Mouse (Mus musculus): ENCODE results near the gene Ppfibp1.

Gene Ppfibp1

DNA sequence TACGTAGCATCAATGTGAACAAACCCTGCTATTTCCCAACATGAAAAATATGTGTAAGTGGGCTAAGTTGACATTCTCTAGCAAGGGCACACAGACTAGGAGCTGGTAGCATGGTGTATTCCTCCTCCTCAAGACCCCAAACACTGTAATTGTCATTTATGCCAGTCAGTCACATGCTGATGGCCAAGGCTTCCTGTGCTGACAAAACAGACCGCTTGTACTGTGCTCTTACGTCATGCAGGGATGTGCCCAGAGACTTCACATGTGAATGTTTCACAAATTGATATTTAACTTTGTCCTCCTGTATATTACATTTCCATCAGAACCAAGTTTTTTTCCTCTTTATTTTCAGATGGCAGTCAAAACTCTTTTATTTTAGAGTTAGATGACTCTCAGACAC lies 29.1 kb downstream of the Ppfibp1 start:
- DNase-seq = no peak

DNA sequence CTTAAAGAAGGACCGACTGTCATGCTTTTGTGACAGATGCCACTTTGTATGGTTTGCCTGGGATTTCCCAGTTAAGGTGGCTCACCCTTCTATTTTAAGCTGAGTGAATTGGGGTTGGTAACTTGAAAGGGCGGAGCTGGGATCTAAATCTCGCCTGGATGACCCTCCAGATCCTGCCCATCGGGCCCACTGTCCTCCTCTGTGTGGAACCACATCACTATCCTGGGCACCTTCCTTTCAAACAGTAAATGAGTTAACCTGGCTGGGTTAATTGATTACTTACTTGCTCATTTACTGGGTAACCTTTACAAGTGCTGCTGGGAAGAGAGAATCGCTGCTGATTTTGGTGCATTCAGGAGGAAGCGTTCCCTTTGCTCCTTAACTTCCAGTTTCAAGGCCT lies 30.1 kb downstream of the Ppfibp1 start:
- no peak for DNase-seq

DNA sequence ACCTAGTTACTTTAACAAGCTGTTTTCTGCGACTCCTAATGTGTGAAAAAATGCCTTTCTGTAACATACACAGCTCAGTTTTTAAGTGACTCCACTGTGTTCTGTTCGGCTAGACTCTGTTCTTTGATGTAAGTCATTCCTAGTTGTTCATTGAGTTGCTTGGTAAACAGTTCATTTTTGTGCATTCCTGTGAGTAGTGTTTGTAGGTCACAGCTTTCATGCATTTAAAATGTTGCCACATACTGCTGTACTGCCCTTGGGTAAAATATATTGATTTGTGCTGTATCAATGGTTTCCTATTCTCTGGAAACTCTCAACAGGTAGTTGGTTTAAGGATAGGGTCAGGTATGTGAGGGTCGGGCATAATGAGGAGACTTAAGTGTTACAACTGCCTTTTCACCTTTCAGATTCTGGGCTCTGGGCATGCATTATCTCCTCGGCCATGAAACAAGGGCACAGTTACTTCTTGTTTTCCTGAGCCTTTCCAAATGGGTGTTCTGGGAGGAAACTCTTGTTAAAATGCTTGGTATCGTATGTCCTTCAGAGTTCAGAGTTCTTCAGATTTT lies 38.2 kb downstream of the Ppfibp1 start:
- DNase-seq = no peak

DNA sequence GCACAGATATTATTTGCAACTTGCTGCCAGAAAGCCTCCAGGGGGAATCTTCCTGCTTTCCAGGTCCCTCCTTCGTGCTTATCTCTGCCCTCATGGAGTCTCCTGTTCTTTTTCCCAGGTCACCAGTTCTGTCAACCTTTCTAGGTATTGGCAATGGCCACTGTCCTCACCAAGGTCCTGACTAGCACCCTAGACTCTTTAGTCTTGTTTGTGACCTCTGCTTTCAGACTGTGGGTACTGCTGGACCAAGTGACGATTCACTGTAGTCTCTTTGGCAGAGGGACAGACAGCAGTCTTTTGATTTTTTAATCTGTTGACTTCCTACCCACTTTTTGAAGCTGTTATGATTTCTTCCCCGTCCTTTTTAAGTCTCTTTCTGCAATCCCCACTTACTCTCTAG lies 39.8 kb downstream of the Ppfibp1 start:
- DNase-seq = no peak

- no peak for DNase-seq
Measured at GRCm38 (mm10) chr6:146929031-146929430, 40.7 kb downstream of the Ppfibp1 start.

DNA sequence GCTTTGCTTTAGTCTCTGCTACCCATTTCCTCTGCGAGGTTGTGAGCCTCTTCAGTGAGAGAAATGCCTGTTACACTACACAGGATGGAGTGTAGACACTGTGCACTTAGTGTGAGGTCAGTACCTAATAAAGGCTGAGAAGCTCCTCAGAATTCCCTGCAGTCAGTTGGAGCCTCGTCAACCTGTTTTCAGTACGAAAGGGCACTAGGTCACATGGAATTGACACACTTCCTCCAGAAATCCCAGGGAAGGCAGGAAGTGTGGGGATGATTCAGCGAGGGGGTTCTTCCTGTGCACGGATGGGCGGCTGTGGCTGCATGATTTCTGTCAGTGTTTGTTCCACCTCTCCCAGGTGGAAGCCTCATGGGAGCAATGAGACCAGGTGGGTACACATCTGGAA lies 44.8 kb downstream of the Ppfibp1 start:
- no peak for DNase-seq

DNA sequence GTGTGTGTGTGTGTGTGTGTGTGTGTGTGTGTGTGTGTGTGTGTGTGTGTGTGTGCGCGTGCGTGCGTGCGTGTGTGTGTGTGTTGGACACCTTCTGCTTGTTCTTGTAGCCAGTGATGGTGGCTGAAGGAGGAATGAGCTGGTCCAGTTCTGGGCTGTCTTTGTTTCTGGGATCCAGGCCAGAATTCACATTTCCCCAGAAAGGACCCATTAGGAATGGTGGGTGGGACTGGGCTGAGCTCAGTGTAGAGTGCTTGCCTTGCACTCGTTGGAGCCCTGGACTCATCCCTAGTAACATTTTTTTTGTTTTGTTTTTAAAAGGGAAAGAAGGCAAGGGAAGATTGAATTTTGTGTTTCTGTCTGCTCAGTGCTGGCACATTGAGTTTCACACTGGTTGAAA lies 47.7 kb downstream of the Ppfibp1 start:
- DNase-seq = peak; percentile 6 to 9

- no peak for DNase-seq
Measured at GRCm38 (mm10) chr6:146939026-146939425, 50.7 kb downstream of the Ppfibp1 start.

DNA sequence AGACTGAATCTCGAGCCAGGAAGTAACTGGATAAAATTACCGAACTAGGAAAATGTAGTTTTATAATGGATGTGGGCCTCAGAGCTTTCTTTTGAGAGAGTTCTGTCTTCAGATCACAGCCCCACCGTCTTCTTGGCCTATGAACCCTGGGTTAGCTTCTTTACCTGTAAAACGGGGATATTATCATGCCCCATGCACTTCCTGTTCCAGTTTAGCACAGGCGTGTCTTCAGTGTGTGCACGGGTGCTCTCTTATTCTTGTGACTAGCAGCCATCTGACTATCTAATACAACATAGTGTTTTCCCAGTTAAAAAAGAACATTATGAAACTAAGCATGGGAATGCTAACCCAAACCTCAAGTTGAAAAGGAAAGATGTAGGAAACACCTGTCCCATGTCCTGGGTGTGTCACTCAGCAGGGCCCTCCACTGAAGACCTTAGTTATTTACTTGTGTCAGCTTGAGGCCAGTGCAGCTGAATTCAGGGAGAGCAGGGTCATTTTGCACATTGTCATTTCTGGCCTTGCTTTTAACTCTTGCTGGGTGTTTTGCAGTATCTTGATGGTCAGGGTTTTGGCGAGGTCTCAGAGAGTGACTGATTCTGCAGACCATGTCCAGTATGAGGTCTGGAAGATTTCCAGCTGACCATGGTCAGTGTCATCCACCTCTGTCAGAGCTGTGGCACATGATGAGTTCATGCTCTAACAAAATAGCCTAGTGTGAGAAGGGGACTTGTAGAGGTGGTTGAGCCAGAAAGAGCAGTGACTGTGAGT lies 53.4 kb downstream of the Ppfibp1 start:
- DNase-seq = no peak

- no peak for DNase-seq
Measured at GRCm38 (mm10) chr6:146944009-146944408, 55.7 kb downstream of the Ppfibp1 start.

- no peak for DNase-seq
Measured at GRCm38 (mm10) chr6:146944830-146945229, 56.5 kb downstream of the Ppfibp1 start.

- DNase-seq = no peak
Measured at GRCm38 (mm10) chr6:146946327-146947029, 58.2 kb downstream of the Ppfibp1 start.

GRCm38 (mm10) chr6:146947186-146947585 lies 58.9 kb downstream of the Ppfibp1 start:
- no peak for DNase-seq

DNA sequence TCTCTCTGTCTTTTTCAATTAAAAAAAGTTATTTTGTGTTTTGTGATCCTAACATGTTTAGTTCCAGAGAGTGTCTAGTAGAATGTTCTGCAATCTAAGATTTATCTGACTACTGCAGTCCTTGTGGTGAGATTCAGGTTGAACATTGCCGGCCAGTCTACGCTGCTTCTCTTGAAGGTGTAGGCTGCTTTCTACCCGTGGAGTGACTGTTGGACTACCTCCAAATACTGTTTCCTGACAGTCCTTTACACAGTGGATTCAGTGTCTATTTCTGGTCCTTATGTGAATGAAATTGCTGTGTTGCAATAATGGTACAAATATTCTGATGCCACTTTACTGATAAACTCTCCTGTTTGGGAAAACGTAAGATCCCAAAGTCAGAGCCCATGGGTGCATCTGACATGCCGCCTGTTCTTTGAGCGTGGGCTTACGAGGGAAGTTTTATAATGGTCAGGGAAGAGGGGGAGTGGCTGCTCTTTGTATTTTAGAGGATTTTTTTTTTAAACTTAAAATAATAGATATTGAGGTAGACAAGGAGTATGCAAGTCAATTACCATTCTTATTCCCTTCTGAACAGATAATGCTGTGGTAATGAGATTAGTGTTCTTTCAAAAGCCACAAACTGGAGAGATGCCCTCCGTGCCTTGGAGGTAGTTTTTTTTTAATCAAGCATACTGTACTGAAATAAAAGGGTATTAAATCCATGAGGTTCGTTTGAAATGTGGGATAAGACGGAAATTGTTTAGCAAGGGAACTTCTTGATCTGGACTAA lies 61.6 kb downstream of the Ppfibp1 start:
- peak in 1 of 2 experiments; percentile 15 for DNase-seq

GRCm38 (mm10) chr6:146950454-146950832 lies 62.2 kb downstream of the Ppfibp1 start:
- no peak for DNase-seq

- DNase-seq = no peak
Measured at GRCm38 (mm10) chr6:146954258-146954657, 66.0 kb downstream of the Ppfibp1 start, which contains the start of gene 1700034J05Rik. Gene 1700034J05Rik (minus strand): TSS chr6:146954422.

DNA sequence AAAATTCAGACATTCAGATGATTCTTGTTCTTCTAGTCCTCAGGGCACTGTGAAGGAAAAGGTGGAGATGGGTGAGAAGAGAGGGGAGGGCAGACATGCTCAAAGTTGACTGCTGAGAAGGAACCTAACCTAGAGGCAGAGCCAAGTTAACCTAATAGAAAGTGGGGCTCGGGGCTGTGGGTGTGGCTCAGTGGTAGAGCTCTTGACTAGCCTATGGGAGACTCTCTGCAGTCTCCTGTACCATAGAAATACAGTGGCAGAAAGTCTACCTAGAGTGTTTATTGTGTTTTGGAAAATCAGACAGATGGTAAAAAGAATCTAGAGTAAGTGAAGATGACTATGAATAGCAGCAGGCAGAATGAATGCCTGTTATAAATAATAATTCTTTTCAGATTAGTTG lies 67.2 kb downstream of the Ppfibp1 start:
- DNase-seq = no peak

- DNase-seq = no peak
Measured at GRCm38 (mm10) chr6:146955896-146956295, 67.6 kb downstream of the Ppfibp1 start.

- DNase-seq = no peak
Measured at GRCm38 (mm10) chr6:146956961-146957360, 68.7 kb downstream of the Ppfibp1 start.

DNA sequence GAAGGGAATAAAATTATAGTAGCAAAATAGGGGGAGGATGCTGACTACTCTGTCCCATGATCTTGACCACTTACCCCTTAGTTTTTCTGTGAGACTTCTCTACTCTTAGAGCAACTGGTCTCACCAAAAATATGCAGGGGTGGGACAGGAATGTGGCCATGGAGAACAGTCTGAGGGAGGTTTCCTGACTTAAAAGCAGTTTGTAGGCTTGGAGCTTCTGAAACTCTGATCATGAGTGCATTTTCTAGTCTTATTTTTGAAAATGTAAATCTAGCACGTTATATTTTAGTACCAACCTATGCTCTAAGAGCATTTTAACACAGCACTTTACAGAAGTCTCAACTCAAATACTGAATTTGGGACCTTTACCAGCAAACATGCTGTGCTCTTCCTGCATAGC lies 70.4 kb downstream of the Ppfibp1 start:
- DNase-seq = no peak

DNA sequence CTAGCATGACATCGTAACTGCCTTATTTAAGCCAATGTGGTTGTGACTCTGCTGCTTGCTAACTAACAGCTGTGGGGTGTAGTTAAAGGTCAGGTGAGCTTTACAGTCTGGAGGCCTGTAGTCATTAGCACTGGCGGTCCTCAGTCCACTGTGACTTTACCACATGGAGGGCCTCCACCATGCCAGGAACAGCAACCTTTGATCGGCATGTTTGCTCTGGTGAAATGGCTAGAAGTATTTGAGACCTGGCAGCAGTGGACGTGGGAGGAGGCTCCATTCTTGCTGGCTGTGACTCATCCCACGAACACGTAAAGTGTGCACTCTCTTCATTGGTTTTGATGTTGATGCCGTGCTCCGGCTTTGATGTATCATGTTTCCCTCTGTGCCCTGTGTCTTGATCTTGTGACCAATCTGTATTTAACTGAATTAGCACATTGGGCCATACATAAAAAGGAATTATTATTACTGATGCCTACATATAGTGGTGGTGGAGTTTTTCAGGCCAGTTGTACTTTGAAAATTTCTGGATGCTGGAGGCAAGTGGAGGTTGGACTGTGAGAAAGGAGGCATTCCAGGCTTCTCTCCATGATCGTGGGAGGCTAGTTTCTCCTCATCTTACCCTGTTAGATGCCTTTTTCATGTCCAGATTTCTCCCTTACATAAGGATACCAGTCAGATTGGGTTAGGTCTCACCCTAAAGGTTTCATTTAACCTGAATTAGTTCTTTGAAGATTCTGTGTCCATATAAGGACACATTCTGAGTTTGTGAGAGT lies 71.8 kb downstream of the Ppfibp1 start:
- no peak for DNase-seq

GRCm38 (mm10) chr6:146960956-146961355 lies 72.7 kb downstream of the Ppfibp1 start:
- DNase-seq = no peak
